Comparison of ENCODE assay signal across 16 mouse cellular contexts in genomic region chr2:29388937-29389336, GRCm38 (mm10). TPM values are rescaled to one million over a fixed set of nuclear protein-coding genes. Genes with fewer than 3 reads are reported as not detected.
DNase-seq lines count a peak whose midpoint lies in the region; ATAC-seq and TF ChIP-seq lines count a peak whose summit lies in the region.
"Had no signal": no experiment of that assay in that cellular context is flagged by ENCODE, and none has a peak within 500 bp of the region (broad histone marks: within the 10 kb centered on the region; RNA-seq: fewer than 3 reads in every experiment).

No protein-coding gene starts in this region.

- no peaks in the 10 kb centered on the region for H3K27me3 ChIP-seq in forebrain, postnatal 0 days (ENCODE audit: insufficient read depth, low read length)
- H3K27me3 ChIP-seq in stomach, postnatal 0 days (ENCODE audit: control insufficient read depth, insufficient read depth, low read length), result no peaks in the 10 kb centered on the region
- H3K27me3 ChIP-seq in hindbrain, postnatal 0 days (ENCODE audit: insufficient read depth, low read length), result no peaks in the 10 kb centered on the region
- H3K27me3 ChIP-seq: heart, embryonic 13.5 days; liver, embryonic 15.5 days had no signal

- H3K4me3 ChIP-seq in forebrain, postnatal 0 days (ENCODE audit: low read depth, low read length), result no peak overlapping the region
- H3K4me3 ChIP-seq in stomach, postnatal 0 days (ENCODE audit: low read depth, low read length), result no peak overlapping the region
- no peak overlapping the region for H3K4me3 ChIP-seq in hindbrain, postnatal 0 days (ENCODE audit: low read length)
- H3K4me3 ChIP-seq: heart, embryonic 13.5 days; hindbrain, embryonic 10.5 days; liver, embryonic 15.5 days had no signal

- H3K4me2 ChIP-seq in forebrain, postnatal 0 days (ENCODE audit: low read depth), result no peak overlapping the region
- no peak overlapping the region for H3K4me2 ChIP-seq in stomach, postnatal 0 days (replicated peaks; ENCODE audit: low read depth)
- H3K4me2 ChIP-seq in hindbrain, postnatal 0 days (ENCODE audit: low read depth, low read length), result no peak overlapping the region
- H3K4me2 ChIP-seq: heart, embryonic 13.5 days; liver, embryonic 15.5 days; midbrain, embryonic 11.5 days had no signal

- peak overlapping the region; percentile 29 for H3K27ac ChIP-seq in forebrain, postnatal 0 days (ENCODE audit: low read depth, low read length)
- no peak overlapping the region for H3K27ac ChIP-seq in stomach, postnatal 0 days (replicated peaks)
- no peak overlapping the region for H3K27ac ChIP-seq in hindbrain, postnatal 0 days
- H3K27ac ChIP-seq: heart, embryonic 13.5 days; hindbrain, embryonic 10.5 days; liver, embryonic 15.5 days had no signal

- no peak for TF ChIP-seq EP300 in stomach, postnatal 0 days (optimal IDR thresholded peaks at IDR 0.05)

- TF ChIP-seq CTCF in forebrain, postnatal 0 days (IDR thresholded peaks at IDR 0.05; ENCODE audit: low read depth), result no peak
- TF ChIP-seq CTCF in stomach, postnatal 0 days (IDR thresholded peaks at IDR 0.05; ENCODE audit: low read depth), result no peak
- no peak for TF ChIP-seq CTCF in hindbrain, postnatal 0 days (IDR thresholded peaks at IDR 0.05; ENCODE audit: low read depth)

- peaks cover 3% of the 10 kb centered on the region; the same call in 1 of the 2 replicates for H3K4me1 ChIP-seq in forebrain, postnatal 0 days (ENCODE audit: insufficient read depth)
- H3K4me1 ChIP-seq in stomach, postnatal 0 days (replicated peaks; ENCODE audit: control insufficient read depth, insufficient read depth), result no peaks in the 10 kb centered on the region
- peaks cover 6% of the 10 kb centered on the region; the same call in 1 of the 2 replicates for H3K4me1 ChIP-seq in hindbrain, postnatal 0 days (ENCODE audit: insufficient read depth, low read length)
- H3K4me1 ChIP-seq: liver, embryonic 15.5 days had no signal

- 62% methylated on average over 7 of the region's 7 CpGs for WGBS in forebrain, postnatal 0 days
- WGBS in stomach, postnatal 0 days, result 92% methylated on average over 7 of the region's 7 CpGs
- WGBS in hindbrain, postnatal 0 days, result 70% methylated on average over 7 of the region's 7 CpGs

- H3K9me3 ChIP-seq in forebrain, postnatal 0 days (ENCODE audit: low read length), result no peaks in the 10 kb centered on the region
- H3K9me3 ChIP-seq in stomach, postnatal 0 days (ENCODE audit: control insufficient read depth, low read length), result no peaks in the 10 kb centered on the region
- no peaks in the 10 kb centered on the region for H3K9me3 ChIP-seq in hindbrain, postnatal 0 days (ENCODE audit: low read length)
- H3K9me3 ChIP-seq: heart, embryonic 13.5 days; hindbrain, embryonic 10.5 days; liver, embryonic 15.5 days had no signal

- no peaks in the 10 kb centered on the region for H3K36me3 ChIP-seq in forebrain, postnatal 0 days (ENCODE audit: insufficient read depth)
- no peaks in the 10 kb centered on the region for H3K36me3 ChIP-seq in stomach, postnatal 0 days (ENCODE audit: control insufficient read depth, insufficient read depth, low read length)
- no peaks in the 10 kb centered on the region for H3K36me3 ChIP-seq in hindbrain, postnatal 0 days (ENCODE audit: insufficient read depth, low read length)
- H3K36me3 ChIP-seq: heart, embryonic 13.5 days; hindbrain, embryonic 10.5 days; liver, embryonic 15.5 days had no signal

- no peak overlapping the region for H3K9ac ChIP-seq in forebrain, postnatal 0 days
- no peak overlapping the region for H3K9ac ChIP-seq in stomach, postnatal 0 days (ENCODE audit: low read length)
- H3K9ac ChIP-seq in hindbrain, postnatal 0 days (replicated peaks; ENCODE audit: low read length), result no peak overlapping the region
- H3K9ac ChIP-seq: heart, embryonic 13.5 days; liver, embryonic 15.5 days had no signal

- peak; percentile 50 to 56 for DNase-seq in layer of hippocampus, adult 8-10 months (ENCODE audit: low spot score in 2 of 2)
- DNase-seq in layer of hippocampus, adult 11-12 months (ENCODE audit: low spot score), result no peak
- DNase-seq in T-cell, adult 2 months (ENCODE audit: low spot score), result peak; percentile 52
- peak; percentile 60 for DNase-seq in forebrain, postnatal 0 days
- DNase-seq in thymus, postnatal 0 days (ENCODE audit: low spot score), result peak; percentile 35
- DNase-seq in stomach, postnatal 0 days (ENCODE audit: low spot score), result no peak
- no peak for DNase-seq in hindbrain, postnatal 0 days (ENCODE audit: low spot score)
- DNase-seq: embryo, embryonic 11 days; gastrocnemius, postnatal 25 days; kidney, postnatal 25 days; lung, postnatal 36 days had no signal

- ATAC-seq in forebrain, postnatal 0 days, result peak; percentile 60; the same call in 1 of the 2 replicates
- no peak for ATAC-seq in stomach, postnatal 0 days (ENCODE audit: low FRiP score, low TSS enrichment)
- ATAC-seq in hindbrain, postnatal 0 days, result no peak
- ATAC-seq: intestine, postnatal 0 days had no signal

RNA-seq across cellular contexts. Expression of gene Med27, which starts 42.3 kb away (rescaled TPM):
- 10 to 100 TPM; 45.1 to 52.5 (median 49.0) TPM for total RNA-seq in layer of hippocampus, adult 8-10 months (2022)
- total RNA-seq in forebrain, postnatal 0 days (2014; rRNA removed), result 60.1 and 62.3 TPM in 2 replicates
- 71.2 and 76.0 TPM in 2 replicates for polyA plus RNA-seq in forebrain, postnatal 0 days (2015; fragmentation: Nextera tagmentation; extraction: Ambion mirVana)
- polyA plus RNA-seq in thymus, postnatal 0 days (2015; fragmentation: Nextera tagmentation; extraction: Ambion mirVana), result 57.1 and 58.6 TPM in 2 replicates
- 24.5 and 25.6 TPM in 2 replicates for polyA plus RNA-seq in stomach, postnatal 0 days (2015; fragmentation: Nextera tagmentation; extraction: Ambion mirVana)
- 67.9 and 70.3 TPM in 2 replicates for total RNA-seq in hindbrain, postnatal 0 days (2014; rRNA removed)
- 58.8 and 60.7 TPM in 2 replicates for polyA plus RNA-seq in hindbrain, postnatal 0 days (2015; fragmentation: Nextera tagmentation; extraction: Ambion mirVana)

Comparison
In these comparisons a context has a peak if more than half of its experiments do, and no peak if none do; other contexts are left out.
1. DNase-seq: peak in layer of hippocampus, adult 8-10 months (2 of 2), T-cell, adult 2 months (single experiment), forebrain, postnatal 0 days (single experiment) and thymus, postnatal 0 days (single experiment); none in layer of hippocampus, adult 11-12 months (single experiment), stomach, postnatal 0 days (single experiment) and hindbrain, postnatal 0 days (single experiment).